Mouse (Mus musculus): ENCODE data around the gene Olfr1465.

Olfr1465 gene

DNA sequence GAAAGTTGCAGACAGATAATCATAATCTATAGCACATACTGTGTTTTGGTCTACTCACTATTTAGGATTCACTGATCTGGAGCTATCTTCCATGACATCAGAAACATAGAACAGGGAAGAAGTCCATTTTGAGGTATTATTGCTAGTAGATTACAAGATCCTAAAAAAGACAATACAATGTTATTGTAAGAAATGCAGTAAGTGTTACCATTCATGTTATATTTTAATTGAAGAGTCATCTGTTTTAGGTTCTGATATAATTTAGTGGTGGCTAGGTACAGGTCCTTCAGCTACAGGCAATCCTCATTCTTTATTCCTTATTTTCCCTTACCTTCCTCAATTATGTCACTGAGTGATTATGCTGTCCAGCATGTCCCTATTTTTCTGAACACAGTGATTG is at the start of gene Olfr1465:
TSS of gene Olfr1465 (minus strand) at position 101 of the 400 bp plus-strand sequence.
- DNase-seq (ENCODE audit: low read depth): no peak

DNA sequence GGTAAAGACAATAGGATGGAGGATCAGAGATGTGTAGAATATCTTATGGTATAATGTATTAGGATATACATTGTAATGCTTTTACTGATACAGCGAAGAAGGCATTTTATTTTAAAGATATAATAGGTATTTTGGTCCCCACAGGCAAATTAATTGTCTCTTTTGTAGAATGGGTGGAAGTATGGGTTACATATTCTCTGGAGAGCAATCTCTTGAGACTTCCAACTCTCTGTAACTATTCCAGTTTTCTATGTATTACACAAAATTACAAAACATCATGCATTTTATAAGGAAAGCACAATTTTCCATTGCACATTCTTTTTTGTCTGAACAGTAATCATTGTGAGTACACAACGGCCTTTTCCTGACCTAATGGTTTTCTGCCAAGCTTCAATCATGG is 46.6 kb upstream of the Olfr1465 start, which contains the start of gene Olfr1467:
TSS of gene Olfr1467 (plus strand) at position 301 of the 400 bp plus-strand sequence.
- DNase-seq (ENCODE audit: low read depth): no peak

DNA sequence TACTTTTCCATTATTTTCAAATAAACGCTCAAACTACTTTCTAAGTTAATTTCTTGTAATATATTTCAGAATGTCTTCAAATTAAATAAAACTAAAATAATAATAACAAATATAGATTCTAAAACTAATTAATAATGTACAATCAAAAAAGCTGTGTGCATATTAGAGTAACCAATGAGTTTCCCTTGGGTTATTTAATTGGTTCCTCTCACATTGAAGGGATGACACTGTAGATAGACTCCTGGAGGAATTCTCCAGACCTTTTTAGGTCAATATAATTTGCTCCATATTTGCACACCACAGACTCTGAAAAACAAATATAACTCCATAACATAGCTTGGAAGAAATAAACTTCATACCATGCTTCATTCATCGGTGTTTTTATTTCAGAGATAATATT is 23.2 kb upstream of the Olfr1465 start, which contains the start of gene Olfr1466:
TSS of gene Olfr1466 (plus strand) at position 301 of the 400 bp plus-strand sequence.
- no peak for DNase-seq (ENCODE audit: low read depth)

All from c-Kit-positive CD71-positive TER-119-negative erythroid progenitor cells, embryonic 14.5 days (primary cell).